Mouse (Mus musculus) frontal cortex, postnatal 25 days (tissue): ENCODE measurements around the gene Gse1.
A peak's percentile ranks its signal among the peaks of the same experiment; 100 is the strongest.

ENCODE experiments used
- DNase-seq, 2 experiments: peaks; one replicate each; pipeline ENCODE4 v3.0.0; 2022; ENCODE audit warnings: low spot score in 2 of 2

The Gse1 gene

GRCm38 (mm10) chr8:120276051-120276890 lies 48.0 kb downstream of the Gse1 start:
- DNase-seq: no peak

GRCm38 (mm10) chr8:120276891-120277426 lies 48.7 kb downstream of the Gse1 start:
- DNase-seq: no peak

- no peak for DNase-seq
These were observed 49.8 kb downstream of the Gse1 start for GRCm38 (mm10) chr8:120278009-120278408.

- no peak for DNase-seq
These were observed 51.2 kb downstream of the Gse1 start for GRCm38 (mm10) chr8:120279418-120279817.

GRCm38 (mm10) chr8:120281487-120281886 lies 53.2 kb downstream of the Gse1 start:
- DNase-seq: peak; percentile 77 to 78

- no peak for DNase-seq
These were observed 54.2 kb downstream of the Gse1 start for GRCm38 (mm10) chr8:120282465-120282864.

- DNase-seq: no peak
These were observed 56.0 kb downstream of the Gse1 start for GRCm38 (mm10) chr8:120284265-120284664.

GRCm38 (mm10) chr8:120285033-120285432 lies 56.8 kb downstream of the Gse1 start:
- DNase-seq: no peak

- no peak for DNase-seq
These were observed 57.6 kb downstream of the Gse1 start for GRCm38 (mm10) chr8:120285878-120286277.

GRCm38 (mm10) chr8:120288122-120288908 lies 60.1 kb downstream of the Gse1 start:
- DNase-seq: no peak

GRCm38 (mm10) chr8:120289191-120289590 lies 60.9 kb downstream of the Gse1 start:
- no peak for DNase-seq

GRCm38 (mm10) chr8:120289698-120290181 lies 61.5 kb downstream of the Gse1 start:
- DNase-seq: no peak

- DNase-seq: no peak
These were observed 62.4 kb downstream of the Gse1 start for GRCm38 (mm10) chr8:120290614-120291013.

GRCm38 (mm10) chr8:120291650-120292049 lies 63.4 kb downstream of the Gse1 start:
- DNase-seq: no peak

GRCm38 (mm10) chr8:120292316-120293107 lies 64.3 kb downstream of the Gse1 start:
- peak in 1 of 2 experiments; percentile 58 for DNase-seq

GRCm38 (mm10) chr8:120293421-120294357 lies 65.4 kb downstream of the Gse1 start:
- no peak for DNase-seq

GRCm38 (mm10) chr8:120294982-120295870 lies 67.0 kb downstream of the Gse1 start:
- no peak for DNase-seq

GRCm38 (mm10) chr8:120297000-120297399 lies 68.7 kb downstream of the Gse1 start:
- no peak for DNase-seq
